Mouse (Mus musculus): ENCODE measurements around the gene Med31. TPM values are rescaled to one million over a fixed set of nuclear protein-coding genes. Genes with fewer than 3 reads are reported as not detected.

The Med31 gene
- polyA plus RNA-seq, 1 experiment from 2014 or later = 69.7 TPM

Other genes with a start within 250 kb of the Med31 start
- gene Aipl1, start 178.1 kb downstream of the Med31 start, polyA plus RNA-seq (2015; fragmentation: Nextera tagmentation; extraction: Ambion mirVana) = 0.23 and 0.31 TPM in 2 replicates
- 155 and 171 TPM in 2 replicates for gene Pimreg, start 173.6 kb downstream of the Med31 start, polyA plus RNA-seq (2015; fragmentation: Nextera tagmentation; extraction: Ambion mirVana)
- gene Pitpnm3, start 79.8 kb downstream of the Med31 start, polyA plus RNA-seq (2015; fragmentation: Nextera tagmentation; extraction: Ambion mirVana) = 0.63 and 0.65 TPM in 2 replicates
- 0.94 and 1.2 TPM in 2 replicates for gene Gm43951, start 8.8 kb downstream of the Med31 start, polyA plus RNA-seq (2015; fragmentation: Nextera tagmentation; extraction: Ambion mirVana)
- 26.2 and 29.9 TPM in 2 replicates for gene 4933427D14Rik, start 8.1 kb downstream of the Med31 start, polyA plus RNA-seq (2015; fragmentation: Nextera tagmentation; extraction: Ambion mirVana)
- 152 and 157 TPM in 2 replicates for gene Txndc17, start 8.0 kb downstream of the Med31 start, polyA plus RNA-seq (2015; fragmentation: Nextera tagmentation; extraction: Ambion mirVana)
- 0.12 and 0.26 TPM in 2 replicates for gene Slc13a5, start 51.6 kb upstream of the Med31 start, polyA plus RNA-seq (2015; fragmentation: Nextera tagmentation; extraction: Ambion mirVana)
- gene Xaf1, start 86.0 kb upstream of the Med31 start, polyA plus RNA-seq (2015; fragmentation: Nextera tagmentation; extraction: Ambion mirVana) = 0.98 and 1.8 TPM in 2 replicates
- gene Fbxo39, start 98.9 kb upstream of the Med31 start, polyA plus RNA-seq (2015; fragmentation: Nextera tagmentation; extraction: Ambion mirVana) = not detected in 2 replicates
- gene Tekt1, start 146.8 kb upstream of the Med31 start, polyA plus RNA-seq (2015; fragmentation: Nextera tagmentation; extraction: Ambion mirVana) = 6.4 and 9.1 TPM in 2 replicates
- gene Smtnl2, start 196.1 kb upstream of the Med31 start, polyA plus RNA-seq (2015; fragmentation: Nextera tagmentation; extraction: Ambion mirVana) = 2.2 and 2.6 TPM in 2 replicates
- gene Ggt6, start 219.9 kb upstream of the Med31 start, polyA plus RNA-seq (2015; fragmentation: Nextera tagmentation; extraction: Ambion mirVana) = not detected in 2 replicates
- gene Mybbp1a, start 225.8 kb upstream of the Med31 start, polyA plus RNA-seq (2015; fragmentation: Nextera tagmentation; extraction: Ambion mirVana) = 111 and 122 TPM in 2 replicates